Mouse (Mus musculus): ENCODE measurements around the gene Klre1.

Klre1 gene

GRCm38 (mm10) chr6:129577605-129578004 lies at the start of gene Klre1:
Klre1 (plus strand) TSS chr6:129577905.
- no peak for DNase-seq (ENCODE audit: low spot score)

GRCm38 (mm10) chr6:129529605-129530004 lies 48.1 kb upstream of the Klre1 start:
- no peak for DNase-seq (ENCODE audit: low spot score)

GRCm38 (mm10) chr6:129530261-129530660 lies 47.4 kb upstream of the Klre1 start:
- no peak for DNase-seq (ENCODE audit: low spot score)

GRCm38 (mm10) chr6:129532556-129532941 lies 45.2 kb upstream of the Klre1 start:
- peak; percentile 100 for DNase-seq (ENCODE audit: low spot score)

GRCm38 (mm10) chr6:129532942-129533860 lies 44.5 kb upstream of the Klre1 start, which contains the start of gene Gabarapl1:
Gabarapl1 (plus strand) TSS chr6:129533160.
- DNase-seq (ENCODE audit: low spot score) = peak; percentile 95

- DNase-seq (ENCODE audit: low spot score) = peak; percentile 67
Observed at GRCm38 (mm10) chr6:129534057-129534456, 43.6 kb upstream of the Klre1 start.

GRCm38 (mm10) chr6:129534627-129535190 lies 43.0 kb upstream of the Klre1 start:
- DNase-seq (ENCODE audit: low spot score) = no peak

- DNase-seq (ENCODE audit: low spot score) = no peak
Observed at GRCm38 (mm10) chr6:129535723-129536122, 42.0 kb upstream of the Klre1 start.

GRCm38 (mm10) chr6:129538555-129538954 lies 39.1 kb upstream of the Klre1 start:
- no peak for DNase-seq (ENCODE audit: low spot score)

GRCm38 (mm10) chr6:129541931-129542330 lies 35.8 kb upstream of the Klre1 start:
- no peak for DNase-seq (ENCODE audit: low spot score)

GRCm38 (mm10) chr6:129542540-129542939 lies 35.2 kb upstream of the Klre1 start:
- DNase-seq (ENCODE audit: low spot score) = no peak

- DNase-seq (ENCODE audit: low spot score) = peak; percentile 87
Observed at GRCm38 (mm10) chr6:129543709-129544606, 33.7 kb upstream of the Klre1 start.

- DNase-seq (ENCODE audit: low spot score) = no peak
Observed at GRCm38 (mm10) chr6:129547277-129547676, 30.4 kb upstream of the Klre1 start.

GRCm38 (mm10) chr6:129548009-129548408 lies 29.7 kb upstream of the Klre1 start:
- DNase-seq (ENCODE audit: low spot score) = peak; percentile 47

GRCm38 (mm10) chr6:129557298-129558023 lies 20.2 kb upstream of the Klre1 start:
- no peak for DNase-seq (ENCODE audit: low spot score)

GRCm38 (mm10) chr6:129558946-129559640 lies 18.6 kb upstream of the Klre1 start:
- DNase-seq (ENCODE audit: low spot score) = peak; percentile 91

- no peak for DNase-seq (ENCODE audit: low spot score)
Observed at GRCm38 (mm10) chr6:129559641-129560027, 18.1 kb upstream of the Klre1 start.

- no peak for DNase-seq (ENCODE audit: low spot score)
Observed at GRCm38 (mm10) chr6:129565257-129565656, 12.4 kb upstream of the Klre1 start.

GRCm38 (mm10) chr6:129575315-129575714 lies 2.4 kb upstream of the Klre1 start:
- DNase-seq (ENCODE audit: low spot score) = peak; percentile 52

- DNase-seq (ENCODE audit: low spot score) = peak; percentile 56
Observed at GRCm38 (mm10) chr6:129581274-129581673, 3.6 kb downstream of the Klre1 start.

- no peak for DNase-seq (ENCODE audit: low spot score)
Observed at GRCm38 (mm10) chr6:129581896-129582295, 4.2 kb downstream of the Klre1 start.
